Mouse (Mus musculus): ENCODE measurements at regions not wholly inside any gene's neighbourhood (a gene's known extent, or its start where the extent isn't known, plus 50 kb on each side); places are given as distances from the start of the nearest gene placed in this dataset.
A peak's percentile ranks its signal among the peaks of the same experiment; 100 is the strongest.

DNA sequence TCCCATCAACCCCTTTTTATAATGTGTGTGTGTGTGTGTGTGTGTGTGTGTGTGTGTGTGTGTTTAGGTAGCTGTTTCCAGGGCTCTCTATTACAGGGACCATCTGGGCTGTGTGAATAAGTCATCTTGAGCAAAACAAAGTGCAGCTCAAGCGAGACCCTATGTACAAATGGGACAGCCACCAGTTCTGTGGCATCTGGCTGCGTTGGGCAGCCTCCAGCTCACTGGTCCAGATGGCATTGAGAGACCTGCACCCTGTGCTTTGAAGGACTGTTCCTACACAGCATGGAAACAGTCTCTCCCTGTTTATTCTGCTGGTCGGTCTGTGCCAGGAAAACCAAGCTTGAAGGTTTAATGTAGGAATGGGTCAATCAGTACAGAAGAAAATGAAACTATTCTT lies 311.4 kb upstream of the Cdyl start:
- no peak for TF ChIP-seq CTCF (IDR thresholded peaks at IDR 0.05; ENCODE audit: low read depth)
- TF ChIP-seq EP300 (IDR thresholded peaks at IDR 0.05; ENCODE audit: low read depth) = no peak
- DNase-seq (no peak), ATAC-seq (no peak)
- 81% methylated on average over 3 of the region's 3 CpGs for WGBS (ENCODE audit: insufficient replicate concordance)
- no peak overlapping the region for H3K9ac ChIP-seq (replicated peaks)
- no peaks in the 10 kb centered on the region for H3K4me1 ChIP-seq (ENCODE audit: insufficient read depth)
- H3K27ac ChIP-seq (ENCODE audit: low read depth) = no peak overlapping the region
- no peak overlapping the region for H3K4me3 ChIP-seq (ENCODE audit: low read depth, low read length)
- H3K27me3 ChIP-seq (ENCODE audit: insufficient read depth, low read length) = no peaks in the 10 kb centered on the region
- H3K4me2 ChIP-seq (ENCODE audit: low read depth, low read length) = no peak overlapping the region
- H3K9me3 ChIP-seq (ENCODE audit: low read length) = no peaks in the 10 kb centered on the region
- H3K36me3 ChIP-seq (replicated peaks; ENCODE audit: insufficient read depth, low read length) = no peaks in the 10 kb centered on the region

DNA sequence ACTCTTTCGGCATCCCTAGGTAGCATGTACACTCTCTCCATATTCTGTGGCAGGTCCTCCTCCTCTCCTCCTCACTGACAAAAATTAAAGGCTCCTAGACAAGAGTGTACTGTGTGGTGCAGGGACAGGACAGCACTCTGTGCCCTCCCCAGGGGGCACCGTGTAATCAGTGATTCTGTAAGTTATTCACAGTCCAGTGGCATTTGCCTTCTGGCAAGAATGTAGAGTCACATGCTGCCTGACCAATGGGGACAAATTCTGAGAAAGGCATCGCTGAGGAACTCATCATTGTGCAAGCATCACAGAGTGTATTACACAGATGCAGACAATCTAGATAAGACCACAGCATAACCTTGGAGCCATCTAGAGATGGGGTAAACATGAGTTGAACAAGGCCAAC lies 300.3 kb upstream of the Cdyl start:
- Histone ChIP-seq H3K4me2 (ENCODE audit: low read depth, low read length) (no peak overlapping the region), H3K36me3 (replicated peaks; ENCODE audit: insufficient read depth, low read length) (no peaks in the 10 kb centered on the region), H3K9ac (replicated peaks) (no peak overlapping the region), H3K4me1 (ENCODE audit: insufficient read depth) (no peaks in the 10 kb centered on the region), H3K4me3 (ENCODE audit: low read depth, low read length) (no peak overlapping the region), H3K9me3 (ENCODE audit: low read length) (no peaks in the 10 kb centered on the region), H3K27me3 (ENCODE audit: insufficient read depth, low read length) (no peaks in the 10 kb centered on the region), H3K27ac (ENCODE audit: low read depth) (no peak overlapping the region)
- no peak for TF ChIP-seq EP300 (IDR thresholded peaks at IDR 0.05; ENCODE audit: low read depth)
- TF ChIP-seq CTCF (IDR thresholded peaks at IDR 0.05; ENCODE audit: low read depth) = no peak
- WGBS (ENCODE audit: insufficient replicate concordance) = 77% methylated on average over 3 of the region's 3 CpGs
- DNase-seq (no peak), ATAC-seq (no peak)

DNA sequence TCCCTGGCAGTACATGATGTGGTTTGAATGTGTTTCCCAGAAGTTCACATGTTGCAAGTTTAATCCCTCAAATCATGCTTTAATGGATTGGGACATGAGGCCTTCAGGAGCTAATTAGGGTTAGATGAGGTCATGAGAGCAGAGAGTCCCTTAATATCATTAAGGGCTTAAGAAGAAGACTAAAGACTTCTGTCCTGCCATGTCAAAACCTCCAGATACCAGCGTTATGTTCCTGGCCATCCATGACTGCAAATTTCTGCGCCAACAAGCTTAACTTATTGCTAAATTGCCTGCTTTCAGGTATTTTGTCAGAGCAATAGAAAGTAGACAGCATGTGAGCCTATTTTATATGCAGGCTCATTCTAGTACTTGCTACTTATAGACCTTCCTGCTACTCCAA lies 282.1 kb upstream of the Cdyl start:
- no peak for ATAC-seq
- H3K27me3 ChIP-seq (ENCODE audit: insufficient read depth, low read length) = no peaks in the 10 kb centered on the region
- peaks cover 4% of the 10 kb centered on the region; the same call in 1 of the 2 replicates for H3K4me1 ChIP-seq (ENCODE audit: insufficient read depth)
- H3K9ac ChIP-seq (replicated peaks) = no peak overlapping the region
- H3K36me3 ChIP-seq (replicated peaks; ENCODE audit: insufficient read depth, low read length) = no peaks in the 10 kb centered on the region
- no peaks in the 10 kb centered on the region for H3K9me3 ChIP-seq (ENCODE audit: low read length)
- H3K4me3 ChIP-seq (ENCODE audit: low read depth, low read length) = no peak overlapping the region
- no peak overlapping the region for H3K27ac ChIP-seq (ENCODE audit: low read depth)
- WGBS (ENCODE audit: insufficient replicate concordance) = 84% methylated on average over 2 of the region's 2 CpGs
- DNase-seq = no peak
- H3K4me2 ChIP-seq (ENCODE audit: low read depth, low read length) = no peak overlapping the region
- TF ChIP-seq CTCF (IDR thresholded peaks at IDR 0.05; ENCODE audit: low read depth) = no peak
- no peak for TF ChIP-seq EP300 (IDR thresholded peaks at IDR 0.05; ENCODE audit: low read depth)

GRCm38 (mm10) chr13:35379500-35379899 lies 280.1 kb upstream of the Cdyl start:
- H3K4me1 ChIP-seq (ENCODE audit: insufficient read depth) = peaks cover 12% of the 10 kb centered on the region
- no peak for TF ChIP-seq CTCF (IDR thresholded peaks at IDR 0.05; ENCODE audit: low read depth)
- TF ChIP-seq EP300 (IDR thresholded peaks at IDR 0.05; ENCODE audit: low read depth) = no peak
- H3K4me3 ChIP-seq (ENCODE audit: low read depth, low read length) = no peak overlapping the region
- no peak for ATAC-seq
- no peak overlapping the region for H3K4me2 ChIP-seq (ENCODE audit: low read depth, low read length)
- no peak overlapping the region for H3K27ac ChIP-seq (ENCODE audit: low read depth)
- H3K36me3 ChIP-seq (replicated peaks; ENCODE audit: insufficient read depth, low read length) = no peaks in the 10 kb centered on the region
- no peaks in the 10 kb centered on the region for H3K9me3 ChIP-seq (ENCODE audit: low read length)
- no peak overlapping the region for H3K9ac ChIP-seq (replicated peaks)
- no peak for DNase-seq
- WGBS (ENCODE audit: insufficient replicate concordance) = 43% methylated on average over 2 of the region's 2 CpGs
- H3K27me3 ChIP-seq (ENCODE audit: insufficient read depth, low read length) = no peaks in the 10 kb centered on the region

GRCm38 (mm10) chr13:35380224-35381009 lies 279.2 kb upstream of the Cdyl start:
- 42% methylated on average over 3 of the region's 3 CpGs for WGBS (ENCODE audit: insufficient replicate concordance)
- H3K4me3 ChIP-seq (ENCODE audit: low read depth, low read length) = no peak overlapping the region
- H3K4me1 ChIP-seq (ENCODE audit: insufficient read depth) = peaks cover 12% of the 10 kb centered on the region
- TF ChIP-seq EP300 (IDR thresholded peaks at IDR 0.05; ENCODE audit: low read depth) (no peak), CTCF (IDR thresholded peaks at IDR 0.05; ENCODE audit: low read depth) (no peak)
- no peak overlapping the region for H3K9ac ChIP-seq (replicated peaks)
- H3K27me3 ChIP-seq (ENCODE audit: insufficient read depth, low read length) = no peaks in the 10 kb centered on the region
- no peak overlapping the region for H3K4me2 ChIP-seq (ENCODE audit: low read depth, low read length)
- ATAC-seq (peak; percentile 83), DNase-seq (peak; percentile 23)
- H3K36me3 ChIP-seq (replicated peaks; ENCODE audit: insufficient read depth, low read length) = no peaks in the 10 kb centered on the region
- no peak overlapping the region for H3K27ac ChIP-seq (ENCODE audit: low read depth)
- no peaks in the 10 kb centered on the region for H3K9me3 ChIP-seq (ENCODE audit: low read length)

GRCm38 (mm10) chr13:35381641-35382040 lies 278.0 kb upstream of the Cdyl start:
- no peak overlapping the region for H3K9ac ChIP-seq (replicated peaks)
- H3K36me3 ChIP-seq (replicated peaks; ENCODE audit: insufficient read depth, low read length) = no peaks in the 10 kb centered on the region
- ATAC-seq = no peak
- 67% methylated on average over 2 of the region's 2 CpGs for WGBS (ENCODE audit: insufficient replicate concordance)
- TF ChIP-seq CTCF (IDR thresholded peaks at IDR 0.05; ENCODE audit: low read depth) = no peak
- TF ChIP-seq EP300 (IDR thresholded peaks at IDR 0.05; ENCODE audit: low read depth) = no peak
- DNase-seq = no peak
- no peak overlapping the region for H3K4me2 ChIP-seq (ENCODE audit: low read depth, low read length)
- peaks cover 12% of the 10 kb centered on the region for H3K4me1 ChIP-seq (ENCODE audit: insufficient read depth)
- no peak overlapping the region for H3K4me3 ChIP-seq (ENCODE audit: low read depth, low read length)
- no peaks in the 10 kb centered on the region for H3K27me3 ChIP-seq (ENCODE audit: insufficient read depth, low read length)
- H3K9me3 ChIP-seq (ENCODE audit: low read length) = no peaks in the 10 kb centered on the region
- H3K27ac ChIP-seq (ENCODE audit: low read depth) = no peak overlapping the region
